Mouse (Mus musculus) gastrocnemius, postnatal 36 days (tissue): Measurements from ENCODE around the gene Mknk2. TPM values are rescaled to one million over a fixed set of nuclear protein-coding genes. Genes with fewer than 3 reads are reported as not detected.

Experiments
- DNase-seq, 2 experiments: peaks; one replicate each; pipeline ENCODE4 v3.0.0; 2022
- intact Hi-C: fragments of 180-260 bp; cut with DNase I; formaldehyde crosslinking; loops from one replicate; pipeline ENCODE4 v1.15.1; 2025
- long read RNA-seq, 2 experiments: library from polyadenylated mRNA; stranded (forward); transcript quantifications; one replicate each; pipeline ENCODE4 v2.0.0; 2021
- total RNA-seq, 2 experiments: library from RNA; stranded (reverse); gene quantifications; 2 replicates each; pipeline ENCODE4 v1.2.3; 2021

The Mknk2 gene
- 100 to 1,000 TPM; 216 to 227 TPM for total RNA-seq
- long read RNA-seq, experiment 1, transcript Mknk2-205 (14 exons, 3,439 nt): major isoform, 33 of 192 reads
- long read RNA-seq, experiment 1, partial matches to known transcripts: 13 of 192 reads
- long read RNA-seq, experiment 1, other reads (novel, unspliced or antisense): 146 of 192 reads
- long read RNA-seq, experiment 2, transcript Mknk2-205 (14 exons, 3,439 nt): major isoform, 41 of 273 reads
- long read RNA-seq, experiment 2, partial matches to known transcripts: 23 of 273 reads
- long read RNA-seq, experiment 2, other reads (novel, unspliced or antisense): 208 of 273 reads

GRCm38 (mm10) chr10:80677942-80678436, at the start of gene Mknk2:
TSS of gene Mknk2 (minus strand) at chr10:80678112.
- peak; percentile 85 to 89 for DNase-seq
- intact Hi-C loops: no loop called here

DNA sequence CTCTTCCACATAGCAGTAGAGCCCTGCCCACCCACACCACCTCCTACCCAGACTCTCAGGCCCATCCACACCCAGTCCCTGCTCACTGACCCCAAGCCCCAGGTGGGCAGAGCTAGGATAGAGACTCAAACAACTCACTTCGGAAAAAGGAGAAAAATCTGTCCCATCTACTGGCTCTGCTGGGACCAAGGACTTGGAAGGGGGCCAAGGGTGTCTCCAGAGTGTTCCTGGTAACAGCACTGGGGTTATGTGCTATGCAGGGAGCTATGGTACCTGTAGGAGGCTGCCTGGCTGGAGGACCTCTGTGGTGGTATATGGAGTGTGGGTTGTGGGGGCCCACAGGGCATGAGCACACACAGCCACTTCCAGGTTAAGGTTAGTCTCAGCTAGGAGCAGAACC, 39.4 kb upstream of the Mknk2 start:
- DNase-seq: no peak
- intact Hi-C loops: no loop called here

DNA sequence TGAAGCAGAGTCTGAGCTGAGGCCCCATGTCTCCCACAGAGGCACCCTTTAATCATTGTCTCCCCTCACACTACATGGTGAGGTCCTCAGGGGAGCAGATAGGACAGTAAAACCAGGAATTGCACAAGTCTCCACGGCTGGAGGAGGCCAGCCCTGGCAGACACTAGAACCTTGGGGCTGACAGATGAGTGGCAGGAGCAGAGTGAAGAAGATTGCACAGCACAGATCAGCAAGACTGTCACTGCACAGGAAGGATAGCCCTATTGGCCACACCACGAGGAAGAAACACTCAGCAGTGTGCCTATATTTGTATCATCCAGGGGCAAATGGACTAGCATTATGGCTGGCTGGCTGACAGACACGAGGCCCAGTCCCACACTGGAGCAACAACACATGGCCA, 32.9 kb upstream of the Mknk2 start:
- intact Hi-C loops: no loop called here

DNA sequence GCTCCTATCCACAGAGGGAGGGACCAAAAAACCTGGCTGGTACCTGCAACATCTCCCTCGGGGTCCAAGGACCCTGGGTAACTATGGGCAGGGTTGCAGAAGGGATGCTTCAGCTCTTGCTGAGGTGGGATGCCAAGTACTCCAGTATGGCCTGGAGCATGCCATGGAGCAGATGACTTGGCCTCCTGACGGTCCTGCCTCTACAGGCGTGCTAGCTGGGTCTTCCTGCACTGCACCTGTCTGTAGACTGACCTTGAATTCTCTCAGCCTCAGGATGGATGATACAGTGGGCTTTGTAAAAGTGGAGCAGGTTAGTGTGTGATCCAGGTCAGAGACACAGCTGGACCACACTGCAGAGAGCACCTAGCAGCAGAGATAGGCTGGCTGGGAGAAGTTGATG, 27.6 kb upstream of the Mknk2 start:
- intact Hi-C loops: loop anchor here (10.0 kb wide), 1 partner anchor 271 kb away; the partner anchor contains the start of gene Tcf3
- DNase-seq: no peak

More for the DNA sequence above, 32.9 kb upstream of the Mknk2 start:
- DNase-seq: no peak

DNA sequence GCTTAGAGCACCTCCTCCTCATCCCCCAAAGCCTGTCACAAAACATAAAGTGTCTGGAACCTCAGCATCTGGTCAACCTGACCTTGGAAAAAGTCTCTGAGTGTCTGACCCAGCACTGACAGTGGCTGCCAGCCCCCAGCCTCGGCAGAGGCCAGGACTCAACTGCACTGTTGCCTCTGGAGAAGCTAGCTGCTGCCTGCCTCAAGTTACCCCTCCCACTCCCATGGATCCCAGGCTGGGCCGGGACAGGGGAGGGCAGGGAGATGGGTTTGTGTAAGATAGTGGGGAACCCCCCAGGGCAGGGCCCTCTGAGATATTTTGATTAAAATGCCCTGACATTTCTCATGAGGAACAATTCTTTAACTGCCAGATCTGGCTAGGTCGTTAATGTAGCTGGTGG, 27.1 kb upstream of the Mknk2 start:
- intact Hi-C loops: loop anchor here (10.0 kb wide), 1 partner anchor 270 kb away; the partner anchor contains the start of gene Tcf3
- DNase-seq: no peak

DNA sequence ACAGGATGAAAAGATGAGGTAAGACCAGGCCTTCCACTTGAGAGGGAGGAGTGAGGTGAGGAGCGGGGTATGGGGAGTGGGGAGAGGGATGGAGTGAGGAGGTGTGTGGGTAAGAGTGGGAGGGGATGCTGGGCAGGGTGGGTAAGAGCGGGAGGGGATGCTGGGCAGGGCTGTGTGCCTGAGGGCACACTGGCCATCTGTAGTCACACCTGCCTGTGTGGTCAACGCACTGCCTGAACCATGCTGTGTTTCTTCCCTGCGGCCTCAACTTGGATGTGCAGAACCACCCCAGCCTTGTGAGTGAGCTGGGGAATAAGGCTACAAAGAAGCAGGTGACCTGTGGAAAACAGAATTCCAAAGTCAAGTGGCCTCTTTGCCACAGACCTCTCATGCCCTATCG, 26.5 kb upstream of the Mknk2 start:
- intact Hi-C loops: loop anchor here (10.0 kb wide), 1 partner anchor 270 kb away; the partner anchor contains the start of gene Tcf3
- DNase-seq: no peak

DNA sequence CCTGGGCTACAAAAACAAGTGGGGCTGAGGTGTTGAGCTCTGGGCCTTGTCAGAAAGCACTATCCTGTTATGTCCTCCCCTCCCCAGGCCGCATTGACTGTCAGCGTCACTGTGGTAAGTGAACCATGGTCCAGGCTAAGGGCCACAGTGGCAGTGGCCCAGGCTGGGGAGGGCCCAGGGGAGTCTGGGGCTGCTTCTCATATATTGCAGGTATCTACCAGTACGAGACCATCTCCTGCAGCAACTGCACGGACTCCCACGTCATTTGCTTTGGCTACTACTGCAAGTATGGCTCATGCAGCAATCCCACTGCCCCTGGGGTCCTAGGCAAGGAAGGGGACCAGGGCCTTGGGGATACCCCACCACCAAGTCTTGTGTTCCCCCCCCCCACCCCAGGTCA, 25.7 kb upstream of the Mknk2 start:
- intact Hi-C loops: loop anchor here (10.0 kb wide), 1 partner anchor 269 kb away; the partner anchor contains the start of gene Tcf3
- DNase-seq: no peak

GRCm38 (mm10) chr10:80702536-80703390, 24.9 kb upstream of the Mknk2 start:
- DNase-seq: peak; percentile 94
- intact Hi-C loops: loop anchor here (10.0 kb wide), 1 partner anchor 268 kb away; the partner anchor contains the start of gene Tcf3

DNA sequence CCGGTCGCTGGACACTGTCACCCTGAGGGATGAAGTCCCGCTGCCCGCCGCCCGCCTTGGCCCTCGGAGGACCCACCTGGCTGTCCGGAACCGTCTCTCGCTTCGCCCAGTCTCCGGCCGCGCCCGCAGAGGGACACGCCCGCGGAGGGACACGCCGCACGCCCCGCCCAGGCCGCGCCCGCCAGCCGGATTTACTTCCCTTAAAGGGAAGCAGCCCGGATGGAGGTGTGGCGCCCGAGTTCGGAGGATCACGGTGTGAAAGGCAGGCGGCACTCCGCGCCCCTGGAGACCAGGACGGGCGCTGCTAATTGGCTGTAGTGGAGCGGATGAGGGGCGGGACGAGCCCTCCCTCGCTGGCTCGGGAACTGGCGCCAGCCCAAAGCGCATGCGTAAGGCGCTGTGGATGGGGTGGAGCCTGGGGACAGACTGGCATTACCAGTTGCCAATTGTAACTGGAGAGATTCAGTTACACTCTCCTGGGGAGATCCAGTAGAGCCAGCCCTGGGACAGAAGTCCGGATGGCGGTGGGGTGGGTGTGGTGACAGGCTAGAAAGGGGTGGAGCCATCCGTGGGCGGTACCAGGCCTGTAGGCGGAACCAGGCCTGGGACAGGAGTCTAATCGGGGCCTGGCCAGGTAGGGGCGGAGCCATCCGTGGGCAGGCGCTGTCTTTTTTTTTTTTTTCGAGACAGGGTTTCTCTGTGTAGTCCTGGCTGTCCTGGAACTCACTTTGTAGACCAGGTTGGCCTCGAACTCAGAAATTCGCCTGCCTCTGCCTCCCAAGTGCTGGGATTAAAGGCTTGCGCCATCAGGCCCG, 24.0 kb upstream of the Mknk2 start, which contains the start of the genes Mob3a and Izumo4:
Gene Mob3a (minus strand): TSS at position 257 of the 815 bp plus-strand sequence.
Gene Izumo4 (plus strand): TSS at position 464 of the 815 bp plus-strand sequence.
- intact Hi-C loops: loop anchor here (10.0 kb wide), 1 partner anchor 267 kb away; the partner anchor contains the start of gene Tcf3
- peak; percentile 97 to 99 for DNase-seq

GRCm38 (mm10) chr10:80700732-80701131, 22.8 kb upstream of the Mknk2 start:
- DNase-seq: no peak
- intact Hi-C loops: loop anchor here (10.0 kb wide), 1 partner anchor 266 kb away; the partner anchor contains the start of gene Tcf3

DNA sequence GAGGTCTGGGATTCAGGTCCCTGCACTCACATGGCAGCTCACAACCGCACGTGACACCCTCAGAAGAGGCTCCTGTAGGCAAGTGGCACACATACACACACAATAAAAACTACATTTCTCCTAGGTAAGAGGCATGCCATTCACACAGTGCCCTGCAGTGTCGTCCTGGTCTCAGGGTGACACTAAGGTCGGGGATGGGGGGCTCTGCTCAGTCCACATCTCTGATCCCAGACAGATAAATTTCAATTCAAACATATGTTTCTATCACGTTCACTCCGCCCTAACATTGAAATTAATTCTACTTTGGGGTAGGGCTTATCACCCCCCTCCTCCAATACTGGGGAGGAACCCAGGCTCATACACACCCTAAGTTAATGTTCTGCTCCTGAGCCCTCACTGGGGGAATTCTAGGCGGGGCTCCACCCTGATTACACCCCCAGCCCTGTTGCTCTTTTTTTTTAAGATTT, 22.2 kb upstream of the Mknk2 start:
- intact Hi-C loops: loop anchor here (10.0 kb wide), 1 partner anchor 265 kb away; the partner anchor contains the start of gene Tcf3
- DNase-seq: no peak

- intact Hi-C loops: no loop called here
- no peak for DNase-seq
Observed at GRCm38 (mm10) chr10:80698605-80699004, 20.7 kb upstream of the Mknk2 start.

DNA sequence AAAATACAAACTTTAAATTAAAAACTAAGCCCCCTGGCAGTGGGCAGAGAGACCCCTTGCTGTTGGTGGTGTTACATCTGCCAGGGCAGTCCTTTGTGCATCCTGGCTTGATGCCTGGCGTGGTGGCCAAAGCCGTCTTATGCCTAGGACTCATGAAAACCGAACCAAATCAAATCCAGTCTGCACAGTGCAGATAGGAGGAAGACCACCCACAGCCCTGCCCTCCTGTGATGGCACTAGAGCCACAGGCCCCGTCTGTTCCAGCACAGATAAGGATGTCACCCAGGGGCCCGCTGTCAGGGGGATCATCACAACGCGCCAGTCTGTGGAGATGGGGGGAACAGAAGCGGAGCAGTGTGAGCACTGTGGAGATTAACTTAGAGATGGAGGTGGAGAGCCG, 19.9 kb upstream of the Mknk2 start:
- DNase-seq: no peak
- intact Hi-C loops: no loop called here

- intact Hi-C loops: no loop called here
- no peak for DNase-seq
Observed at GRCm38 (mm10) chr10:80697393-80697787, 19.5 kb upstream of the Mknk2 start.

GRCm38 (mm10) chr10:80696502-80697392, 18.8 kb upstream of the Mknk2 start:
- no peak for DNase-seq
- intact Hi-C loops: no loop called here

DNA sequence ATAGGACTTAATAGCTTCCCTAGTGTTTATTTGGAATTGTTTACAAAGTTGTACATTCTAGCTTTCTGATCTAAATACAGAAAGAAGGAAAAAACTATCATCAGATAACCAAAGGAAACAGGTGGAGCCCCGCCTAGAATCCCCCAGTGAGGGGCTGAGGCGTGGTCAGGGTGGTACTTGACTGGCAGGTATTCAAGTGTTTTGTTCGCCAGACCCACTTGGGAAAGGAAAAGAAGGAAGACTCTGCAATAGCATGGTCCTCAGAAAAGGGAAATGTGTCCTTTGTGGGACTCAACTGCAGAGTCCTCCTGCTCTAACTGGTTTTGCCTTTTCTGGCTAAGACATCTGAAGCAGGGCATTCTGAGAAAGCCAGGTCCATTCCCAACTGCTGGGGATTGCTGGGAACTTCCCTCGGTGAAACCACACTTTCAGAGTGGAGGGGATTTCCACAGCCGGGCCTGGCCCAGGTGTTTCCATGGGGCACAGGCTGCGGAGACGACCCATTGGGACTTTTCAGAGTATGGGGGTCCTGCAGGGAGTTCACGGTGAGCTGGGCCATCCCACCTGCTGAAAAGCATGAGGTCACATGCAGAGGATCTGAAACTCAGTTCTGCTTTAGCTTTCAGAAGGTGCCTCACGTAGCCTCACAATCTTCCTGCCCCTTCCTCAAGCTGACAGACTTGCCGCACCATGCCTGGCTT, 18.0 kb upstream of the Mknk2 start:
- intact Hi-C loops: no loop called here
- no peak for DNase-seq

- no peak for DNase-seq
- intact Hi-C loops: no loop called here
Observed at GRCm38 (mm10) chr10:80695186-80695585, 17.3 kb upstream of the Mknk2 start.
